Mouse (Mus musculus) midbrain, embryonic 11.5 days (tissue): ENCODE results near the gene Nudt14. TPM values are rescaled to one million over a fixed set of nuclear protein-coding genes. Genes with fewer than 3 reads are reported as not detected.
A peak's percentile ranks its signal among the peaks of the same experiment; 100 is the strongest.

Experiments used
- ATAC-seq: fragments of 200-750 bp; cut with Nextera tagmentation; 2 replicates; pipeline ENCODE4 v1.8.0; 2017; ENCODE audit warnings: moderate TSS enrichment, moderate library complexity; ENCODE audit not compliant: low FRiP score
- DNase-seq: peaks from one replicate; pipeline ENCODE4 v3.0.0; 2015; ENCODE audit warnings: low spot score; ENCODE audit errors: missing footprints
- H3K27ac ChIP-seq: fragments of 300-500 bp; sonication (generic); 2 replicates; pipeline ENCODE4 v1.5.1; 2014; ENCODE audit warnings: low read depth, low read length
- H3K27me3 ChIP-seq: fragments of 300-500 bp; sonication (generic); 2 replicates; pipeline ENCODE4 v1.6.1; 2014; ENCODE audit warnings: mild to moderate bottlenecking, low read length, moderate library complexity, mixed read lengths; ENCODE audit not compliant: control insufficient read depth, insufficient read depth
- H3K36me3 ChIP-seq: fragments of 300-500 bp; sonication (generic); 2 replicates; pipeline ENCODE4 v1.6.1; 2014; ENCODE audit warnings: mild to moderate bottlenecking, low read length, moderate library complexity, mixed read lengths; ENCODE audit not compliant: control insufficient read depth, insufficient read depth
- H3K4me1 ChIP-seq: fragments of 300-500 bp; sonication (generic); 2 replicates; pipeline ENCODE4 v1.6.1; 2014; ENCODE audit warnings: low read length; ENCODE audit not compliant: control insufficient read depth, insufficient read depth
- H3K4me2 ChIP-seq: fragments of 300-500 bp; sonication (generic); 2 replicates; pipeline ENCODE4 v1.6.1; 2014; ENCODE audit warnings: mild to moderate bottlenecking, moderate library complexity
- H3K4me3 ChIP-seq: fragments of 300-500 bp; sonication (generic); 2 replicates; pipeline ENCODE4 v1.5.1; 2014; ENCODE audit warnings: low read depth, low read length
- H3K9ac ChIP-seq: fragments of 300-500 bp; sonication (generic); 2 replicates; pipeline ENCODE4 v1.6.1; 2014; ENCODE audit warnings: low read length
- H3K9me3 ChIP-seq: fragments of 300-500 bp; sonication (generic); 2 replicates; pipeline ENCODE4 v1.6.1; 2016; ENCODE audit warnings: low read length; ENCODE audit not compliant: control insufficient read depth
- WGBS: fragments of 180-500 bp; shearing (Covaris S2); extraction: QIAGEN DNeasy Blood & Tissue Kit; methylation state at CpG from one replicate; pipeline ENCODE4 v1.1.7; 2014; 5-methylcytosine and 5-hydroxymethylcytosine counted together
- polyA plus RNA-seq: library from polyadenylated mRNA; unstranded; fragments of >200 nt; fragmentation: Nextera tagmentation; extraction: Ambion mirVana; gene quantifications from 2 replicates; pipeline ENCODE4 v1.2.1, GENCODE M21; 2014

The Nudt14 gene
- polyA plus RNA-seq, 1 experiment from 2014 or later: 61.7 TPM

- no peak for DNase-seq
- Histone ChIP-seq H3K27ac (no peak overlapping the region), H3K27me3 (no peaks in the 10 kb centered on the region), H3K36me3 (no peaks in the 10 kb centered on the region; the same call in 1 of the 2 replicates), H3K9ac (no peak overlapping the region), H3K4me1 (no peaks in the 10 kb centered on the region), H3K4me3 (no peak overlapping the region), H3K9me3 (no peaks in the 10 kb centered on the region), H3K4me2 (no peak overlapping the region)
- WGBS: 91% methylated on average over 17 of the region's 17 CpGs
- ATAC-seq: no peak
Observed at GRCm38 (mm10) chr12:112911701-112912100, 30.2 kb downstream of the Nudt14 start.

GRCm38 (mm10) chr12:112908991-112909390 lies 32.9 kb downstream of the Nudt14 start:
- WGBS: 96% methylated on average over 22 of the region's 22 CpGs
- H3K9ac ChIP-seq: no peak overlapping the region
- H3K4me1 ChIP-seq: no peaks in the 10 kb centered on the region
- no peak overlapping the region for H3K4me3 ChIP-seq
- no peak overlapping the region for H3K4me2 ChIP-seq
- H3K9me3 ChIP-seq: no peaks in the 10 kb centered on the region
- DNase-seq: no peak
- no peaks in the 10 kb centered on the region; the same call in 1 of the 2 replicates for H3K36me3 ChIP-seq
- H3K27ac ChIP-seq: no peak overlapping the region
- ATAC-seq: no peak
- no peaks in the 10 kb centered on the region for H3K27me3 ChIP-seq

GRCm38 (mm10) chr12:112905001-112905400 lies 36.9 kb downstream of the Nudt14 start:
- ATAC-seq (no peak), DNase-seq (no peak)
- Histone ChIP-seq H3K27ac (no peak overlapping the region), H3K9ac (no peak overlapping the region), H3K27me3 (no peaks in the 10 kb centered on the region), H3K4me1 (no peaks in the 10 kb centered on the region), H3K36me3 (no peaks in the 10 kb centered on the region; the same call in 1 of the 2 replicates), H3K4me2 (no peak overlapping the region), H3K4me3 (no peak overlapping the region), H3K9me3 (no peaks in the 10 kb centered on the region)
- 86% methylated on average over 5 of the region's 5 CpGs for WGBS

GRCm38 (mm10) chr12:112903941-112904340 lies 38.0 kb downstream of the Nudt14 start:
- Histone ChIP-seq H3K9ac (no peak overlapping the region), H3K9me3 (no peaks in the 10 kb centered on the region), H3K4me3 (no peak overlapping the region), H3K4me1 (no peaks in the 10 kb centered on the region), H3K27ac (no peak overlapping the region), H3K36me3 (no peaks in the 10 kb centered on the region; the same call in 1 of the 2 replicates), H3K27me3 (no peaks in the 10 kb centered on the region), H3K4me2 (no peak overlapping the region)
- ATAC-seq (no peak), DNase-seq (no peak)
- 79% methylated on average over 8 of the region's 8 CpGs for WGBS

GRCm38 (mm10) chr12:112900641-112901040 lies 41.3 kb downstream of the Nudt14 start:
- no peaks in the 10 kb centered on the region for H3K36me3 ChIP-seq
- no peak overlapping the region for H3K4me2 ChIP-seq
- no peaks in the 10 kb centered on the region for H3K9me3 ChIP-seq
- ATAC-seq (no peak), DNase-seq (no peak)
- WGBS: 89% methylated on average over 9 of the region's 9 CpGs
- no peak overlapping the region for H3K27ac ChIP-seq
- no peaks in the 10 kb centered on the region for H3K27me3 ChIP-seq
- peaks cover 3% of the 10 kb centered on the region; the same call in 1 of the 2 replicates for H3K4me1 ChIP-seq
- no peak overlapping the region for H3K4me3 ChIP-seq
- H3K9ac ChIP-seq: no peak overlapping the region

- no peak overlapping the region for H3K27ac ChIP-seq
- H3K4me1 ChIP-seq: peaks cover 3% of the 10 kb centered on the region; the same call in 1 of the 2 replicates
- no peaks in the 10 kb centered on the region for H3K36me3 ChIP-seq
- H3K9ac ChIP-seq: no peak overlapping the region
- H3K9me3 ChIP-seq: no peaks in the 10 kb centered on the region
- H3K4me3 ChIP-seq: no peak overlapping the region
- ATAC-seq: no peak
- no peak for DNase-seq
- H3K27me3 ChIP-seq: no peaks in the 10 kb centered on the region
- 72% methylated on average over 4 of the region's 4 CpGs for WGBS
- H3K4me2 ChIP-seq: no peak overlapping the region
Observed at GRCm38 (mm10) chr12:112898960-112899359, 43.0 kb downstream of the Nudt14 start.

GRCm38 (mm10) chr12:112898351-112898750 lies 43.6 kb downstream of the Nudt14 start:
- Histone ChIP-seq H3K27ac (no peak overlapping the region), H3K27me3 (no peaks in the 10 kb centered on the region), H3K9me3 (no peaks in the 10 kb centered on the region), H3K4me1 (peaks cover 3% of the 10 kb centered on the region; the same call in 1 of the 2 replicates), H3K9ac (no peak overlapping the region), H3K4me3 (no peak overlapping the region), H3K36me3 (no peaks in the 10 kb centered on the region), H3K4me2 (no peak overlapping the region)
- DNase-seq (no peak), ATAC-seq (no peak)
- WGBS: 79% methylated on average over 12 of the region's 12 CpGs

- peak; percentile 84 for ATAC-seq
- no peak overlapping the region for H3K4me3 ChIP-seq
- DNase-seq: peak; percentile 86
- no peak overlapping the region for H3K27ac ChIP-seq
- H3K9me3 ChIP-seq: no peaks in the 10 kb centered on the region
- peaks cover 3% of the 10 kb centered on the region; the same call in 1 of the 2 replicates for H3K4me1 ChIP-seq
- 51% methylated on average over 16 of the region's 16 CpGs for WGBS
- H3K27me3 ChIP-seq: no peaks in the 10 kb centered on the region
- H3K36me3 ChIP-seq: no peaks in the 10 kb centered on the region
- no peak overlapping the region for H3K9ac ChIP-seq
- H3K4me2 ChIP-seq: no peak overlapping the region
Observed at GRCm38 (mm10) chr12:112897522-112898212, 44.3 kb downstream of the Nudt14 start.

- H3K4me2 ChIP-seq: no peak overlapping the region
- no peak for ATAC-seq
- no peak for DNase-seq
Observed at GRCm38 (mm10) chr12:112894969-112895368, 47.0 kb downstream of the Nudt14 start.

More at GRCm38 (mm10) chr12:112894969-112895368, 47.0 kb downstream of the Nudt14 start:
- no peak overlapping the region for H3K9ac ChIP-seq
- no peaks in the 10 kb centered on the region for H3K9me3 ChIP-seq
- H3K27me3 ChIP-seq: no peaks in the 10 kb centered on the region
- H3K4me1 ChIP-seq: peaks cover 3% of the 10 kb centered on the region; the same call in 1 of the 2 replicates
- no peak overlapping the region for H3K27ac ChIP-seq
- no peak overlapping the region for H3K4me3 ChIP-seq
- H3K36me3 ChIP-seq: no peaks in the 10 kb centered on the region
- WGBS: 70% methylated on average over 4 of the region's 4 CpGs
